Mouse (Mus musculus) G1E-ER4 (cell line): ENCODE data around the gene Arid5a. TPM values are rescaled to one million over a fixed set of nuclear protein-coding genes. Genes with fewer than 3 reads are reported as not detected.
A peak's percentile ranks its signal among the peaks of the same experiment; 100 is the strongest.

Experiments used
- GATA1 ChIP-seq: IDR thresholded peaks from one replicate; pipeline ENCODE4 v1.8.0; 2012; ENCODE audit warnings: low read length, inconsistent platforms
- polyA plus RNA-seq: library from polyadenylated mRNA; stranded (reverse); fragments of >175 nt; gene quantifications from 2 replicates; pipeline ENCODE4 v1.2.3, GENCODE M21; 2012

The Arid5a gene
- polyA plus RNA-seq, 1 experiment = 20.5 TPM

DNA sequence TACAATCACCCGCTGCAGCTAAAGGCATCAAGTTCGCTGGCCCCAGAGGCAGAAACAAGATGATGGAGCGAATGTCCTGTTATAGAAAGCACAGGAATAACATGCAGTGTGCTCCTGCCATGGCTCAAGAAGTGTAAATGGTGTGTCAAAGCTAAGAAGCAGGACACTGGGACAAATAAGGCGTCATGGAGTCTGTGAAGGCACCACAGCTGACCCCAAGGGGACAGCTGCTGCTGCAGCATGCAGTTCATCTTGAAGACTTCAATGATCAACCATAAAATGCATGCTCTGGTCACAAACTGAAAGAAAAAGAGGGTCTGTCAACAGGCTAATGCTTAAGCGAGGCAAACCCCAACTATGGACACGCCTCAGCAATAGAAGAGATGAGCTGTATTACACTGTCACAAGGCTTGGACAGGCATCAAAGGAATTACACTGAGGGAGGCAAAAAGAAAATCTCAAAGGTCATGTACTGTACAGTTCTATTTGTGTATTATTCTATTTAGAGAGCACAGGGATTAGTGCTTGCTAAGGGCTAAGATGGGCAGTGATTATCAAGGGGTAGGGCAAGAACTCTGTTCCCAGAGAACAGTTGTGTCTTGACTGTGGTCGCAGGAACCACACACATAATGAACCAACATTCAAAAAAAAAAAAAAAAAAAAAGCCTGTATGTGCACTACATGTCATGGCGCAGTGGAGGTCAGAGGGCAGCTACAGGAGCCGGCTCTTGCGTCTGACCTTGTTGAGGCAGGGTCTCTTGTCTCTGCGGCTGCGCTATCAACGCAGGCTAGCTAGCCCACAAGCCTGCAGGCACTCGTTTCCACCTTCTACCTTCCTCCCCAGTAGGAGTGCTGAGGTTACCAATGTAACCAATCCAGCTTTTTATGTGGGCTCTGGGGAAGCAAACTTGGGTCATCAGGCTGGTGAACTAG is 25.7 kb downstream of the Arid5a start:
- no peak for TF ChIP-seq GATA1

DNA sequence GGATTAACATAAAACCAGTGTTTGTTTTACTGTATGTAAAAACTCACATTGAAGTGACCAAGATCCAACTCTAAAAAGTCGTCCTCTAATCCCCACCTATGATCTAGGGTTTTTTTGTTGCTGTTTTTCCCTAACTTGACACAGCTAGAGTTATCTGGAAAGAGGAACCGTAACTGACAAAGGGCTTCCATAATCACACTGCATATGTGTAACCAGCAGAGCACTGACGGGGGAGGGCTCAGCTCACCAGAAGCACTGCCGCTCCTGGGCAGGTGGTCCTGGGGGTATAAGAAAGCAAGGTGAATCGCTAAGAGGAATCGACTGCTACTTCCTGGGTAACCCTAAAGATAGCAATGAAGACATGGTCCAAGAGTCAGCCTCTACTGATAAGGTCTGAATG is 35.0 kb downstream of the Arid5a start:
- no peak for TF ChIP-seq GATA1

DNA sequence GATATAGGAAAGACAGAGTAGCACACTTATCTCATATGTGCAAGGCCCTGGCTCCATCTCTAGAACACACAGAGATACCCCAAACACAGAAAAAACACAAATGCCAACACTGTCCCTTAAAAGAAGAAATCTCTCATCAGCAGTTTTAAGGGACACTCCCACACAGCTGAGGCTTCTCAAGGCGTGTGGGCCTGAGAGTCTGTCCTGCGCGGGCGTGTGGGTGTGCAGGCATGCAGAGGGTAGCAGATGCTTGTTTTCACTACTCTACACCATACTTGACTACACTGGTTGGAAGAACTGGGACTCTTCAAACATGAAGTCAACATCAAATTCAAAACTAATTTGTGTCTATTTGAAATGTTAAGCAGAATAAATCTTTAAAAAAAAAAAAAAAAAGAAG is 44.8 kb downstream of the Arid5a start:
- TF ChIP-seq GATA1 = no peak

DNA sequence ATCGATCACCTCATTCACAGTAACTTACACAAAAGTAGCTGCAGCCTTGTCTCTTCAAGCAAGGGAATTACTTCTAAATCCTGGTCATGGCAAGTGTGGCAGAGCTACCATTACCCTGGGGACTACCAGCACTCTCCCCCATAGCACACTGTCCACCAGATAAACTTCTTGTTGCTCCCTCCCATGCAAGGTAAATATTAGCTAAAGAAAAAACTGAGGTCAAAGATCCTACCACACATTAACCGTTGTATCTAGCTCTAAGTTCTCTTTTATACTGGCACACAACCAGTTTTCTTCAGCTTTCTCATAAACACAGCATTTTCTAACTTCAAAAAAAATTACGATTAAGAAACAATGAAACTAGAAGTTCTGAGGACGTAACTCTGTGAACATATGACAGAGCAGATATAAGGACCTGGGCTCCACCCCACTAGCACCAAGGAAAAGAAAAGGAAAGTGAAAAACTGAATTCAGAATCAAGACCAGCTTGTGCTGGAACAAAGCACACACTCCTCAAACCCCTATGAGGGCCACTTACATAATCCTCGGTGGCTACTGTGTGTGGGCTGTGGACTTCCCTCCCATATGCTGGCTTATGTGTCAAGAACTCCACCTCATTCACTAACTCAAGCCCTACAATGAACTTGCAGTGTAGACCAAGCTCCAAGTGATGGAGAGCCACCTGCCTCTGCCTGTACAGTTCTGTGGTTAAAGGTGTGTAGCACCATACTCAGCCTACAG is 49.6 kb downstream of the Arid5a start:
- no peak for TF ChIP-seq GATA1

DNA sequence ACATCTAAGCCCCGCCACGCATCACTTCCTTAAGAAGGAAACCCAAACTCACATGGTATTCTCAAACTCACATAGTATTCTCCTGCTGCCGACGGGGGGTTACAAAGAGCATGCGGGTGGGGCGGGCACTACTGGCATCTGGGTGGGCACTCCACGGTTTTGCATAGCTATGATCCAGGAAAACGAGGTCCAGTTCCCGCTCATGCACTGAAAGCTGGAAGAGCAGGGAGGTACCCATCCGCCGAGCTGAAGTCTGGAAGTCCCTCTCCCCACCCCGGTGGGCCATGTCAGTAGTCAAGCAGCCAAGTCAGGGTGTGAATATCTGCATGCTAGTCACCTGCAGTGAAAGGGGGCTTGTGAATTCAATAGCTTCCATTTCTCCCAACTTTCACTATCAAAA is 60.2 kb downstream of the Arid5a start:
- TF ChIP-seq GATA1 = no peak

DNA sequence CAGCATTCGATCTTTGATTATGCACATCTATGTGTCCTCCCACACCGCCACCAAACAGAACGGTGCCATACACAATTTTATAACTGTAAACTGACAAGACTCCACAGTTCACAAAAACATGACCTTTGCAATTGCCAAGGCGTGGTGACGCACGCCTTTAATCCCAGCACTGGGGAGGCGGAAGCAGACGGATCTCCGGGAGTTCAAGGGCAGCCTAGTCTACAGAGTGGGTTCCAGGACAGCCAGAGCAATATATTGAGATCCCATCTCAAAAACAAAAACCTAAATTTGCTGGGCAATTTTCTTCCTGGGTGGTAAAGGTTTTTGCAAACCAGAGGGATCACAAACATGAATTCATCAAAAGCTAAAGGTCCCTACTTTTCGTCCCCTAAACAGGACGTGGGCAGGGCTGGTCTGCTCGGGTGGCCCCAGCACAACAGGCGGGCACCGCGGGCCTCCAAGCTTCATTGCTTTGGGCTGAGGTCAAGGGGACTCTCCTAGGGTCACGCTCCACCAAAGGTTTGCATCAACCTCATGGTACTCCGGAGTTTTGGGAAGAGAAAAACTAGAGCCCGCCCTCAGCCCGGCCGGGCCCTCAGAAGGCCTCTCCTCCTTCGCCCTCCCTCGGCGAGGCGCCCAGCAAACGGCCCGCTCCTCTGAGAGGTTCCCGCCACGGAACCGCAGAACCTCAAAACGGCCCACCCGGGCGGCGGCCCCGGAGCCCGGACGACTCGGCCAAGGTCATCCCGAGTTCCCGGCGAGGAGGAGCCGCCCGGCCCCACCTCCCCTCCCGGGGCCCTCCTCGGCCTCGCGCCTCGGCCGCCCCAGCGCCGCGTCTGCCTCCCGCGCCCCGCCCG is 60.8 kb downstream of the Arid5a start:
- no peak for TF ChIP-seq GATA1

DNA sequence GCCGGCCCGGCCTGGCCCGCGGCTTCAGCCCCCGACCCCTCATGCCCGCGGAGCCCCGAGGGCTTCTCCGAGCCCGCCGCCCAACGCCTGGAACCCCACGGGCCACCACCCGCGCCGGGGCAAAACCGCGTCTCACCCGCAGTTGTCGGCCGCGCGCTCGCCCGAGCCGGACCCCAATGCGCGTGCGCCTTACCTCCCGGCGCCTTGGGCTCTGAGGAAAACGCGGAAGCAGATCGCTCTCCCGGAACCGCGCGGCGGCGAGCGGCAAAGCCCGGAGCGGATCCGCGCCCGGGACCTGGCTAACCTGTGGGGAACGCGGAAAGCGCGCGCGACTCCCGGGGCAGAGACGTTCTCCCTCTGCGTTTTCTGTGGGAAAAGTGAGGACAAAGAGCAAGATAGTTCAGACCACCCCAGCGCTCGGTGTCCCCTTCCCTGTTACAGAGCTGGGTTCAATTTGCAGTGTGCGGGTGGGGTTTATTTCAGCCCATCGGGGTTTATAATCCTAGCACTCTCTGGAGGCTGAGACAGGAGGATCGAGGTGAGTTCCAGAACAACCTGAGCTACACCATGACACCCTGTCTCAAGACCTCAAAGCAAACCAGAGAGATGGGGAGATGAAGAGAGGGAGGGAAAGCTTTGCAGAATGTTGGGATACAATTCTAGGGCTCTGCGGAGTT is 61.6 kb downstream of the Arid5a start, which contains the start of gene Kansl3:
TSS of gene Kansl3 (minus strand) at position 213 of the 677 bp plus-strand sequence.
- TF ChIP-seq GATA1 = no peak

DNA sequence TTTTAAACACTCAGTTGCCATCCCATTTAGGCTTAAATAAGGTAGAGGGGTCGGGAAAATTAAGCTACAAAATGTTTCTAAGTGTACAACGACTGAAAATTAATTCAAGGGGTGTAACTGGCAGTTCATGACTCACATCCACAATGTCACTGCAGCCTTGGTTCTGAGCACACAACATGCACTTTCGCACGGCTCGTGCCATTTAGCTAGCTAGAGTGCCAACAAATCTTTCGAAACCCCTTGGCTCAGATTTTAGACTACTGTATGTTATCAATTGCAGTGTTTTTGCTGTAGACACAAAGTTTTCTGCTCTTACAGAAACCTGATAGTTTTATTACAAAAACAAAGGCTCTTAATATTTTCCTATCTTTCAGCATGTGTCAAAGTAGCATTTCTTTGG is 63.4 kb downstream of the Arid5a start:
- no peak for TF ChIP-seq GATA1

DNA sequence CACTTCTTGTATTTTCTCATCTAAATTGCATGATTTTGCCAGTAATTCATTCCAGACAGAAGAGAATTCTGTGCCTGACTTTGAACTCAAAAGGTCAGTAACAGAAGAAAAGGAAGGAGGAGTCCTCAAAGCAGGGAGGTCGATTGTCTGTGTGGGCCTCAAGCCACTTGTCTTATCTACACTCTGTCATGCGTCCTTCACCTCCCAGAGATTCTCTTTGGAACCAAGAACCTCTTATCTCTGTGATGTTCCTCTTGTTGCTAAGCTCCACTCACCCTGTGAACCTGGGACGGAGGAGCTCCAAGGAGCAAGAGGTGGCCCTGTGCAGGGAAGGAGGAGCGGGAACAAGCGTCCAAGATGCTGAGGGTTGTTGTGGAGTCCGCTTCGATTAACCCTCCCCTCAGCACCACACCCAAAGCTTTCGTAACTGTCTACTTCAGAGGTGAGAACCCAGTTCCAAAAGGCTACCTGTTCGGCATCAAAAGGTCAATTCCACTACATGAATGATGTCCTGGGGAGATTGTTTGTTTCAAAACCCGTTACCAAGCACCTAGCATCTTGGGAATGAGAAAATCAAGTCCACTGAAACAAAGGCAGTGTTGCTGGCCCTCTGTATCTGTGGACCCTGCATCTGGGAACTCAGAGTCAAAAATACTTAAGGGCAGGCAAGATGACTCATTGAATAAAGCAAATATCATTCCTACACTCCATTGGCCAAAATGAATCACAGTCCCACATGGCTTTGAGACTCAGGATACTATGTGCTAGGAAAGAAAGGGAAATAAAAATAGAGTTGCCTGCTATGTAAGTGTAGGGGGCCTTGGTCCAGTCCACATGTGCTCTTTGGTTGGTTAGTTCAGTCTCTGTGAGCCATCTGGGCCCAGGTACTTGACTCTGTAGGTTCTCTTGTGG is 64.7 kb downstream of the Arid5a start, which contains the start of gene Fer1l5:
TSS of gene Fer1l5 (plus strand) at position 358 of the 912 bp plus-strand sequence.
- TF ChIP-seq GATA1 = peak; percentile 63

Other genes starting within 250 kb of the Arid5a start
- gene Hs6st1, start 239.3 kb upstream of the Arid5a start, polyA plus RNA-seq = 69.7 and 80.0 TPM in 2 replicates
- gene Uggt1, start 63.0 kb upstream of the Arid5a start, polyA plus RNA-seq = 8.5 and 10.4 TPM in 2 replicates
- gene Neurl3, start 33.1 kb upstream of the Arid5a start, polyA plus RNA-seq = 10.2 and 13.0 TPM in 2 replicates
- 25.8 and 45.6 TPM in 2 replicates for gene Kansl3, start 61.4 kb downstream of the Arid5a start, polyA plus RNA-seq
- gene Fer1l5, start 64.6 kb downstream of the Arid5a start, polyA plus RNA-seq = not detected in 2 replicates
- gene Lman2l, start 137.5 kb downstream of the Arid5a start, polyA plus RNA-seq = 11.6 and 12.8 TPM in 2 replicates
- 1.3 and 2.1 TPM in 2 replicates for gene Cnnm4, start 163.9 kb downstream of the Arid5a start, polyA plus RNA-seq
- 22.7 and 24.8 TPM in 2 replicates for gene Cnnm3, start 204.1 kb downstream of the Arid5a start, polyA plus RNA-seq
- 10.6 and 13.0 TPM in 2 replicates for gene Ankrd23, start 229.2 kb downstream of the Arid5a start, polyA plus RNA-seq
- 0.24 TPM in 1 of 2 replicates, not detected in the other for gene Gm42417, start 231.7 kb downstream of the Arid5a start, polyA plus RNA-seq
- 17.9 and 23.3 TPM in 2 replicates for gene Ankrd39, start 239.7 kb downstream of the Arid5a start, polyA plus RNA-seq